Mouse (Mus musculus): ENCODE measurements at regions not wholly inside any gene's neighbourhood (a gene's known extent, or its start where the extent isn't known, plus 50 kb on each side); places are given as distances from the start of the nearest gene placed in this dataset.

- TF ChIP-seq CTCF (IDR thresholded peaks at IDR 0.05; ENCODE audit: insufficient read depth, low read length): no peak
- TF ChIP-seq POLR2A (IDR thresholded peaks at IDR 0.05; ENCODE audit: borderline replicate concordance, extremely low read depth, low read depth, low read length): no peak
These were observed 72.8 kb upstream of the Oprm1 start for GRCm38 (mm10) chr10:6685308-6686080.

Measured in lung, adult 2 months (tissue).